Mouse (Mus musculus) spleen, postnatal 4 days (tissue): ENCODE results near the gene Fads2.

ENCODE experiments used
- DNase-seq, 2 experiments: peaks; one replicate each; pipeline ENCODE4 v3.0.0; 2022; ENCODE audit warnings: low spot score in 2 of 2

The Fads2 gene

DNA sequence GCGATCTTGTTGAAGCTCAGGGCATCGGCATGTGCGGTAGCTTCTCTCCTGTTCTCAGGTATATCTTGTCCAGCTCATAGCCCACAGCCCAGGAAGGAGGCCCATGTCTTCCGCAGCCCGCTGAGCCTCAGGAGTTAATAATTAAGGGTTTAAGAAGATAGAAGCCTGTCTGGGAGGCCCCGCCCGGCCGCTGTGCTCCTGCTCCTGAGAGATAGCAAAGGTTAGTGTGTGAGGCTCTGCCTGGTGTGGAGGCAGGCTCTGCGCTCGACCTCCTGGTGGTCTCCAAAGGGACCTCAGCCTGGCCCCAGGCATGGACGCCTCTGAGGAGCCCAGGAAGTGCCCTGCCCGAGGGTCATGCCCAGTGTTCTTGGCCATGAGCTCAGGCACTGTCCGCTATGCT, 86.7 kb downstream of the Fads2 start:
- peak; percentile 87 to 90 for DNase-seq

- peak; percentile 57 to 78 for DNase-seq
Measured at GRCm38 (mm10) chr19:10013913-10014312, 87.6 kb downstream of the Fads2 start.

- DNase-seq = peak in 1 of 2 experiments; percentile 63
Measured at GRCm38 (mm10) chr19:10013348-10013747, 88.2 kb downstream of the Fads2 start.

GRCm38 (mm10) chr19:10012827-10013278, 88.7 kb downstream of the Fads2 start:
- DNase-seq = no peak
